Mouse (Mus musculus): Measurements from ENCODE around the gene Ddx54.

- TF ChIP-seq ZC3H11A (IDR thresholded peaks at IDR 0.05; ENCODE audit: borderline replicate concordance, low read depth, low read length), result no peak
- no peak for TF ChIP-seq ZNF384 (IDR thresholded peaks at IDR 0.05; ENCODE audit: low read depth, low read length)
- no peak for TF ChIP-seq MAFK (IDR thresholded peaks at IDR 0.05; ENCODE audit: insufficient read depth, low read depth, low read length)
- TF ChIP-seq CHD2 (IDR thresholded peaks at IDR 0.05; ENCODE audit: low read depth, low read length), result no peak
These were observed 18.6 kb downstream of the Ddx54 start for GRCm38 (mm10) chr5:120631128-120631527.

All from ES-E14 (cell line).